Mouse (Mus musculus): Measurements from ENCODE around the gene Ccdc85b.
A peak's percentile ranks its signal among the peaks of the same experiment; 100 is the strongest.

Gene Ccdc85b

DNA sequence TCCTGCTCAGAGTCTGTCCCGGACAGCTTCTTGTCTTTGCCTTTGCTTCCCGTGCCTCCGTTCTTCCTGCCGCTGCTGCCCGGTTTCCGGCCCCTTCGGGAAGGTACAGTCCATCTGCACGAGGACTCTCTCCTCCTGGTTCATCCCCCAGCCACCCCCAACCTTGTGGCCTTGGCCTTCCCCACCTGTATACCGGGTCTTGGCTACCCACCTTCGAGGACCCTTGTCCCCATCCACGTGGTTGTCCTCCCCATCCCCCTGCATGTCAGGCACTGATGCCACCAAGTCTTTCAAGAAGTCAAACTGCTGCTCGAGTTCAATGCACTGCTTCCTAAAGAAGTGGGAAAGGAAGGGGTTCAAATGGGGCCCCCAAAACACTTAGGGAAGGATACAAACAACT, 34.1 kb downstream of the Ccdc85b start:
- peak; percentile 57 for DNase-seq

DNA sequence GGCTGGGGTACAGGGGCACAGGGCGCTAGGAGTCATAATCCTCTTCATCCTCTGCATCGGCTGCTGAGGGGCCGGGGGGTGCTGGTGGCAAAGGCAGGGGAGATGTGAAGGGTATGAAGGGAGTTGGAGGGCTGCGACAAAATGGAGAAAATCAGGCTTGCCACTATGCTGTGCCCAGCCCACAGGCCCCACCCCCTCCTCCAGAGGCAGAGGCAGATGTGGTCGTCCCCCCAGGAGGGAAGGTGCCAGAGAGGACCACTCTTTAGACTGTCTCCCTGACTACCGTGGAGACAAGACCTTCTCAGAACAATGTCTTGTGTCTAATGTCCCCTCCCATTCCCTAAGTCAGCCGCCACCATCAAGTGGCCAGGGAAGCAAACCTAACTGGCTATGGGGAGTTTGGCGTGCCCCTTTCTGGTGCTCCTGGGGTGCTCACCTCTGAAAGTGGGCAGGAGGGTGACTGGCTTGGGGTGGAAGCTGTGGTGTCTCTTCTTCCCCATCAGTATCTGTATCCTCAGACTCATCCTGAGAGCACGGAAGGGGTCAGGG, 34.7 kb downstream of the Ccdc85b start:
- DNase-seq = peak; percentile 61

DNA sequence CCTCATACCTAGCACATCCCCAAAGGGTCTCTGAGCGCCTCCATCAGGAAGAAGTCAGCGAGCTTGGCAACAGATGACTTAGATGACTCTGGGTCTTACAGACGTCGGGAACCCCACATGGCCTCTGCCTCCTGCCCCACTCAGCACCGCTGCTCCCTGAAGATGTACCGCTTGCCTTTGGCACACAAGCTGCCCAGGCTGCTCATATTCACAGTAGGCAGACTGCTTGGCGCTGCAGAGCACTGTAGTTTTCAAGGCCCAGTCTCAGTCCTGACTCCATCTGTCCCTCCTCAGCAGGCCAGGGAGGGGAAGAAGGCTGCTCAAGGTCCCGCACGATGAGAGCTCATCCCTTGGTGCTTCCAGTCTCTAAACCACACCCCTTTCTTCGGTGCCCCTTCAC, 35.4 kb downstream of the Ccdc85b start:
- peak; percentile 71 for DNase-seq

DNA sequence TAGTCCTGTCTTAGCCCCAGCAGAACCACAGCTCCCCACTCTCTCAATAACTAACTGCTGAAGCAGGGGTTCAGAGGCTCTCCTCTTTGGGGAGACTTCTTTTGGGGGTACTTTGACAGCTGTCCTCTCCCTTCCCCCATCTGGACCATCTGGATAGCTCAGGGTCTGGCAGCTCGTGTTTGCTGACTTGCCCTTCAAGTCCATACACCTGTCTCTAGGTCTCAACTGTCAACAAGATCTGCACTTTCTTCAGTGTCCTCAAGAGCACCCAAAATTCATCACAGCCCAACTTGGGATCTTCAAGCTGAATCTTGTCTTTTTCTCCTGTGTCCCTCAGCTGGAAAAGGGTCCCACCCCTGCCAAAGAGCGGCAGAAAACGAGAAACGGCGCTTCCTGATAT, 35.9 kb downstream of the Ccdc85b start:
- no peak for DNase-seq

DNA sequence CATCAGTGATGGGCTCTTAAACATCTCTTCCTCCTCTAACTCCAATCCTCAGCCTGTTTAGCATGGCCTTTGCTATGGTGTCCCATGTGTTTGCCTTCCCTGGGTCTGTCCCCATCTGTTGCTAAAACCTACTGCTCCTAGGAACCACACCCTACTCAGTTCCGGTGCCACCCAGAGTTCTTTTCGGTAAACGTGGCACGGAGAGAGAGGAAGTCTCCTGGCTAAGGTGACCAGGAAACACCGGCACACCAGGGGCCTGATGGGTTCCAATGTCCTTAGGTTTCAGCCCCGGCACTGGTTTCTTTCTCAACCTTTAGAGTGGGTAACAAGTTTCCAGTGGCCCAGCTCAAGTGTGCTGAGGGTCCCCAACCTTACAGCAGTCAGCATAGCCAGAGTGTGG, 37.1 kb downstream of the Ccdc85b start:
- DNase-seq = no peak

DNA sequence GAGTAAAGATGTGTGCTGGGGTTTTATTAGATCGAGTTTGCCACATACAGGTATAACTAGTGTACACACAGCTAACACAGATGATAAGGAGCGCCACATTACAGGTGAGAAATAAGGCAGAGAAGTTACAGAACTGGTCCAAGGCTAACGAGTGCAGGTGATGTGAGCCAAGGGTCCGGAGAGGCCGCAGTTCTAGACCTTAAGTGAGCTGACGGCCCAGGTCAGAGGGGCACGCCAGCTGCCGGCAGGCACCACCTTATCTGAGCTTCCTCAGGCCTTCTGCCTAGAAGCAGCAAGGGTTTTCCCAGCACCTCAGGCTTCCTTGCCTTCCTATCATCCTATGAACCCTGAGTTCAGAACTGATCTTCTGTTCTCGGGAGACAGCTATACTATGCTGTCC, 38.1 kb downstream of the Ccdc85b start:
- no peak for DNase-seq

DNA sequence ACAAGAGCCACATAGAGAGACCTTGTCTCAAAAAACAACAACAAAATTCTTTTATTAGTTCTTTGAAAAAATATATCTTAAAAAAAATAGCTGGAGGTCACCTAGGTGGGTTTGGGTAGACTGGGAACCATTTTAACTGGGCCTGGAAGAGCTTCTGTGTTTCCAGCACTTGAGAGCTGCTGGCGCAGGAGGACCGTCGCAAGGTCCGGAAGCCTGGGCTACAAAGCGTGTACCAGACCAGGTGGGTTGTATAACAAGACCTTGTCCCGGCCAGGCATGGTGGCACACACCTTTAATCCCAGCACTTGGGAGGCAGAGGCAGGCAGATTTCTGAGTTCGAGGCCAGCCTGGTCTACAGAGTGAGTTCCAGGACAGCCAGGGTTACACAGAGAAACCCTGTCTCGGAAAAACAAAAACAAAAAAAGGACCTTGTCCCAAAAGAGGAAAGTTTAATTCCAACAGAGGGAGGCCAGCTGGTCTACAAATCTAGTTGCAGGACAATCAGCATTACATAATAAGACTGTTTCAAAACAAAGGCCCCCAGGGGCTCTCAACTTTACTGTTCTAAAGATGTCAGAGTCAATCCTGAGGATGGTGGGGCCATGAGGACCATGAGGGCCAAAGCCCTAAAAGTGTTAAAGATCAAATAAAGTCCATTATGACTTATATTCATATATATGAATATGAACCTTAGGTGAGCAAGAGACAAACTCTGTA, 38.8 kb downstream of the Ccdc85b start:
- DNase-seq = no peak

DNA sequence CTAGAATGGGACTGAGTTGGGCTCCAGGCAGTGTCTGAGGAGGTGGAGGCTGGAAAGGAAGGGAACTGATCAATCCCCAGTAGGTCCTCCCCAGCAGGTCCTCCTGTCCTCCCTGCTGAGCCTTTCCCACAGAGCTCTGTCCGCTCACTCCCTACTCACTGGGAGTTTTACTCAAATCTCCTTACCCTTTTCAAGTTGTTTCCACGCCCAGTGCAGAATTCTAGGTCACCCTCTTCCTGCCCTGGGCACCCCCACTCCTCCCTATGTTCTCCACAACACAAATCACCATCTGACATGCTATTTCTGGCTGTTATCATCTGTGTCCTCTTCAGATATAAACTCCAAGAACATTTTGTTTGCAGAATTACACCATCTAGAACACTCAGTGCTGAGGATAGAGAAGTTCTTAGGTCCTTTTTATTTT, 43.1 kb downstream of the Ccdc85b start:
- no peak for DNase-seq

DNA sequence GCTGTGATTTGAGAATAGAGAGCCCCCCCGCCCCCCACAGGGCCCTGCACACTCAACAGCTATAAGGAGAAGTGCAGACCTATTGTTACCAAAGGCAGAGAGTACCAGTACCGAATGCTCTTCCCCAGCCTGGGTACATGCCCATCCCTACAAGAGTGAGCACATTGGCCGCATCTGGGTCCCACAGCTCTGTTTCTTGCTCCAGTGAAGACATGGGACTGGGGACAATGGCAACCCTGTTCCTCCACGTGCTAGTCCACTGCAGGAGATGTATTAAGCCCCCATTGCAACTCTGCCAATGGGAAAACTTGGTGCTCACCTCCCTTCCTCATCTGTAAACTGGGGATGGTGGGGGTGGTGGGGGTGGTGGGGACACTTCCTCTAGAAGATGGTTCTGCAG, 43.9 kb downstream of the Ccdc85b start:
- DNase-seq = no peak

DNA sequence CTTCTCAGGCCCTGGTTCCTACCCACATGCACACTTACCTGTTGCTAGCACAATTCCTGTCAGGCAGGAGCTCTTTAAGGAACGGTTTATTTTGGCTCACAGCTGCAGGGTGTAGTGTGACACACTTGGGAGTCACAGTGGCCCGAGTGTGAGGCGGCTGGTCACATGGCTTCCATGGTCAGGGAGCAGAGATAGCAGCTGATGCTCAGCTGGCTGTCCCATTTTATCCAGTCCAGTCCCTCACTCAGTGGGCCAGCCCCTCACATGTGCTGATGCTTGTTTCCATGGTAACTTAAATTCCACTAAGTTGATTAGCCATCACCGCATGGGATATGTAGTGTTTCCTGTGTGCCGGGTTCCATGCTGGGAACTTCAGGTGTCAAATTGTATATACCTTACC, 45.7 kb downstream of the Ccdc85b start:
- DNase-seq = no peak

DNA sequence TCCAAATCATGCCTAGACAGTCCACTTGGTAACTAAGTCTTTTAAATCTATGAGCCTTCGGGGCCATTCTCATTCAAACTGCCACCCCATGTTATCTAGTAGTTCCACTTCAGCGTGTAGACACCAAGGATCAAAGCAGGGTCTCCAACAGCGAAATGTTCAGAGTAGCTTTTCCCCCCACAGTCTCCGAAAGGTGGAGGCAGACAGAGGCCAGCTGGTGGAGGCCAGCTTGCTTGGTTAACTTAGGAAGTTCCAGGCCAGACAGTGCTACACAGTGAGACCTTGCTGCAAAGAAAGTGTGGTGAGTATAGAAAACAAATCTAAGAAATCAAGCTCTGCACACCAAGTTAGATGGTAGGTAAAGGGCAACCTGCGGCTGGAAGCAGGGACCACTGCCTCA, 47.1 kb downstream of the Ccdc85b start:
- no peak for DNase-seq

DNA sequence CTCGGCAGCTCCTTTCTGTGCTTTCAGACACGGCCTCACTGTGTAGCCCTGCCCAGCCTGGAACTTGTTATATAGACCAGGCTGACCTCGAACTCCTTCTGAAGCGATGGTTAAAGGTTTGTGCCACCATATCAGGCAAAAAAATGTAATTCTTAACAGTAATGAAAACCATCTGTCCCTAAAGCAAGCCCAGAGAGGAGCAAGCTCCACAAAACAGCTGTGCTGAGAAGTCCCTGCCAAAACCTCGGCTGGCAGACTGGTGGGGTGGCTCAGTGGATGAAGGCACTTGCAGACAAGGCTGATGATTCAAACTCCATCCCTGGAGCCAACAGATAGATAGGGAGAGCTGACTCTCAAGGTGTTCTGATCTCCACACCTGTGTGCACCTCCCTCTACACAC, 48.6 kb downstream of the Ccdc85b start:
- DNase-seq = no peak

DNA sequence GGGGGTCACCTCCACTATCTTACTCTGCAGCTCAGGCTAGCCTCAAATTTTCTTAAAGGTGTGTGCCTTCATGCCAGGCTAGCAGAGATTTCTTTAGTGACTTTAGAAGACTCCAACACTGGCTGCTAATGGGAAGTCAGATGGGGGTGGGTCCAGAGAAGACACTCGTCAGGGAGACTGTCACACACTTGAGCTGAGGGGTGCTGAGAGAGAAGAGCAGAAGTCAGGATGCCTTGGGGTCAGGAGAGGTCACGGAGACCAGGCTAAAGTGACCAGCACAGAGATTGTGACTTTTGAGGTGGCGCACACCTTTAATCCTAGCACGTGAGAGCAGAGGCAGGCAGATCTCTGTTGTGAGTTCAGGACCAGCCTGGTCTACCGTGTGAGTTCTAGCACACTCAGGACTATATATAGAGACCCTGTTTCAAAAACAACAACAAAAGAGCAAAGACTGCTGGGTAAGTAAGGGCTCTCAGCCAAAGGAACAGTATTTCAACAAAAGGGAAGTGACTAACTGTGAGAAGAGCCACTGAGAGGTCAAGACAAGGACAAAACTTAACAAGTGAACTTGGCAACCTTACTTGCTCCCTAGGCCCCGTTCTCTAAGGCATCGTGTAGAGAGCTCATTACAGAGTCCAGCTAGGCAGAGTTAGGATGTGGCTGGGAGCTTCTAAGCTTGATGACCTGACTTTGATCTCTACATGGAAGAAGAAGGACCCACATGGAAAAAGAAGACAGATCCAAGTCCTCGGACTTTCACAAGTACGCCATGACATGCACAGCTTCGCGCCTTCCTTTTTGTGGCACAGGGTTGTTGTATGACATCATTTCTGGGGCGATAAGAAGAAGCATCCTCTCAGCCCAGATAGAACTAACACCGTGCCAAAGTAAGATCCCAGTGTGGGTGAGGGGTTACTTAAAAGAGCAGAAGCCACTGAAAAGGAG, 49.4 kb downstream of the Ccdc85b start:
- no peak for DNase-seq

DNA sequence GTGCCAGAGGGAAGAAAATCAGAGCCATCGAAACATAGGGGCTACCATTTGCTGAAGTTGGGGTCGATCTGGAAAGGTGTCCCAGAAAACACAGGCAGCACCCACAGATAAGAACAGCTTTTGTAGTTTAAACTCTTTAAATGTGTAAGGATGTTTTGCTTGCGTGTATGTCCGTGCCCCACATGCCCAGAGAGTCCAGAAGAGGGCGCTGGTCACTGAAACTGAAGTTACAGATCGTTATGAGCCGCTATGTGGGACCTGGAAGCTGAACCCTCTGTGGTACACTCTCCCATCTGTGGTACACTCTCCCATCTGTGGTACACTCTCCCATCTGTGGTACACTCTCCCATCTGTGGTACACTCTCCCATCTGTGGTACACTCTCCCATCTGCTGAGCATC, 50.6 kb downstream of the Ccdc85b start:
- peak; percentile 75 for DNase-seq

DNA sequence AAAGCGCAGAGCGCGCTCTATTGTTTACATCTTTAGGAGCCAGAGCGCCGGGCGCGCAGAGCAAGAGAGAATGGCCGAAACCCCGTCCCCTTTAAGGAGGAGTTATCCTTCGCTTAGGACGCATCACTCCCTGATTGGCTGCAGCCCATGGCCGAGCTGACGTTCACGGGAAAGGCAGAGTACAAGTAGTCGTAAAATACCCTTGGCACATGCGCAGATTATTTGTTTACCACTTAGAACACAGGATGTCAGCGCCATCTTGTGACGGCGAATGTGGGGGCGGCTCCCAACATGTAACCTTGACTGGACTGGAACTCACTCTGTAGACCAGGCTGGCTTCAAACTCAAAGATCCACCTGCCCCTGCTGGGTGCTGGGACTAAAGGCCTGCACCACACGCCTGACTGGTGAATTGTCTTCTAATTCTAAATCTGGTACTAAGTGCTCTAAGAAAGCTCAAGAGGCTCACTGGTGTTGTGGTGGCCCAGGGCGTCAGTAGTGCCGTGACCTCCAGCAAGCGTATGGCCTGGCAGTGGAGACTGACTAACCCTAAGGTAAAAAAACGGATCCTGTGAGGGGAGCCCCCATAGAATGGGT, 51.1 kb downstream of the Ccdc85b start:
- peak; percentile 76 for DNase-seq

DNA sequence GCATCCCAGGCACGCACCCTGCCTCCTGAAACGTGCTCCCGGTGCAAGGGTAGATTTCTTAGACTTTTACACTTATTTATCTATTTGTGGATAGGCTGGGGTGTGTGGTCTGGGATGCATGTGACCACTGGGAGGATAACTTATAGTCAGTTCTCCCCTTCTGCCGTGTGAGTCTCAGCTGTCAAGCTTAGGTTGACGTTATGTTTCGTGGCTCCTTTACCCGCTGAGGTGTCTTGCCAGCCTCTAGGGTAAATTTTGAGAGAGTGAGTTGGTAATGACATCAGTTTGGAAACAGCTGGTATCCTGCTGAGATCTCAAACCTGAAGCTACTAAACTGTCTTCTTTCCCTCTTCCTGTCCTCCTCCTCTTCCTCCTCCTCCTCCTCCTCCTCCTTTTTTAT, 51.8 kb downstream of the Ccdc85b start:
- DNase-seq = no peak
